Mouse (Mus musculus) erythroid progenitor cell, adult 5-6 weeks (primary cell): ENCODE results near the gene Vps13d. TPM values are rescaled to one million over a fixed set of nuclear protein-coding genes. Genes with fewer than 3 reads are reported as not detected.

ENCODE experiments used
- ATAC-seq: replicated peaks from 2 replicates; pipeline ENCODE4 v1.8.0; 2016; ENCODE audit warnings: moderate number of reproducible peaks, mild to moderate bottlenecking, moderate TSS enrichment, inconsistent platforms; ENCODE audit not compliant: poor library complexity, low FRiP score, severe bottlenecking
- total RNA-seq, 2 experiments: library from RNA; stranded (forward) in 1 of 2; stranded (reverse) in 1 of 2; fragments of 150-400 nt in 1 of 2; fragments of 186-747, 209-891 nt in 1 of 2; gene quantifications; 2 replicates each; pipeline versions ENCODE4 v1.2.3 to v1.2.4; 2015 to 2017; ENCODE audit warnings: low replicate concordance in 2 of 2

Gene Vps13d
- total RNA-seq, 2 experiments from 2014 or later = 54.5 to 66.2 TPM

DNA sequence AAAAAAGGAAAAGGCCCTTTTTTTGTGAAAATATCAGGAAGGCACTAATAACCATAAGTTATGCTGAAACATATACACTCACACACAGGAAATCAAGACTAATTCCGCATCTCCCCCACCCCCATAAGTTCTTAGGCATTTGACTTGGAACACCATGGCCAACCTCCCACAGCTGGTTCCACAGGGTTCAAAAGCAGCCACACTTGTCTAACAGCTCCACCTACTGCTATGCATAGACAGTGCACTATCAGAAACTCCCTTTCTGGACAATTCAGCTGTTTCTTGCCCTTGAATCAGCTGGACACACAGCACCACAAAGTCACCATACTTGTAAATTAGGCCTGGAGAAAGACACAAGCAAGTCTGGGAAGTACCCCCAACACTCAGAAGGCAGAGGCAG, 33.6 kb downstream of the Vps13d start:
- no peak for ATAC-seq

DNA sequence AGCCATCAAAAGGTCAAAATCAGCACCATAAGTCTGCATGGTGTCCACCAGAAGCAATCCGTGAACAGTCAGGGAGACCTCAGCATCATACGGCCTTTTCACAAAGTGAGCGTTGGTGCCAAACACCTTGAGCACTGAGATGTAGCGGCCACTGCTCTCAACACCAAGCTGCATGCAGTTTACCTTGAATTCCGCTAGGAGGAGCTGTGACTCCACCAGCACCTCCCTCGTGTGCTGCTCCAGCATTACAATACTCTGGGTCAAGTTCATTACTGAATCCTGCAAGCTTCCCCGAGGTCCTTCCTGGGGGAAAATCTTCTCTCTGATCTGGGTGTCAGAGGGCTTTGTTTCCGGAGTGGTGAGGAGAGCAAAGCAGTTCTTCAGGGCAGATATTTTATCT, 38.8 kb downstream of the Vps13d start:
- ATAC-seq = peak; percentile 83

DNA sequence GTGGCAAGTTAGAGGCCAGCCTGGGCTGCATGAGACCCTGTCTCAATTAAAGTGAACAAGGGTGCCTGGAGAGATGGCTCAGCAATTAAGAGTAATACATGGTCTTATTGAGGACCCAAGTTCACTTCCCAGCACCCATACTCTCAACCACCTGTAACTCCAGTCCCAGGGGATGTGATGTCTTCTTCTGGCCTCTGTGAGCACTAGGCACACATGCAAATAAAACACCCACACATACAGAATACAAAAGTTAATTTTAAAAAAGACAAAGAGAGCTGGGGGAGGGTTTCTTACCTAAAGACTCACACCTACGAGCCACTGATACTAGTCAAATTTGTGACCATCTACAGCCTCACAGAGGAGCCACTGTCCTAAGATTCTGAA, 43.7 kb downstream of the Vps13d start:
- no peak for ATAC-seq

DNA sequence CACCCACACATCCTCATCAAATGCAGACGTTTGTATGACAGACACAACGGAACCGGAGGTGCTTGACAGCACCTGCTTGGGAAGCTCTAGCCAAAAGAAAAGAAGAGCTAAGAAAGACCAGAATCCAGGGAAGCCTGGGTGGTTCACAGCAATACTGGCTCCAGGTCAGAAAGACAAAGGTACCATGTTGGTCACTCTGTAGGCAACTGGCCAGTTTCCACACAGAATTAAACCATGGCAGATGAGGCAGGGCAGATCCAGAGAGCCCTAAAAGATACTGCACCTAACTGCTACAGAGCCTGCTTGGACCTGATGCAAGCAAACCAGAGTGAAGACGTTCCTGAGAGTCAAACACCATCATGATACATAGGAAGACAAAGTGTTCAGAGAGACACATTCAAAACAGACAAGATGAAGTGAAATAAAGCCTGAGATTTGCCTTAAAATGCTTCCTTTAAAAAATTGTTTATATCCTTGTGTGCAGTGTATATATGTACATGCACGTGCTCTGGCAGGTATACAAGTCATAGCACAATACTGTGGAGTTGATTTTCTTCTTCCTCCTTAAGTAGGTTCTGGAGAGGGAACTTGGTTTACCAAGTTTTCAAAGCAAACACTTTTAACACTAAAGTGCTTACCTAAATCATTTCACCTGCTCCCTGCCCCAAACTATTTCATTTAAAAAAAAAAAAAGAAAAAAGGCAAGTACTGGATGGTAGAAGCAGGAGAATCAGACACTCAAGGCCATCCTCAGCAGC, 44.3 kb downstream of the Vps13d start:
- no peak for ATAC-seq

DNA sequence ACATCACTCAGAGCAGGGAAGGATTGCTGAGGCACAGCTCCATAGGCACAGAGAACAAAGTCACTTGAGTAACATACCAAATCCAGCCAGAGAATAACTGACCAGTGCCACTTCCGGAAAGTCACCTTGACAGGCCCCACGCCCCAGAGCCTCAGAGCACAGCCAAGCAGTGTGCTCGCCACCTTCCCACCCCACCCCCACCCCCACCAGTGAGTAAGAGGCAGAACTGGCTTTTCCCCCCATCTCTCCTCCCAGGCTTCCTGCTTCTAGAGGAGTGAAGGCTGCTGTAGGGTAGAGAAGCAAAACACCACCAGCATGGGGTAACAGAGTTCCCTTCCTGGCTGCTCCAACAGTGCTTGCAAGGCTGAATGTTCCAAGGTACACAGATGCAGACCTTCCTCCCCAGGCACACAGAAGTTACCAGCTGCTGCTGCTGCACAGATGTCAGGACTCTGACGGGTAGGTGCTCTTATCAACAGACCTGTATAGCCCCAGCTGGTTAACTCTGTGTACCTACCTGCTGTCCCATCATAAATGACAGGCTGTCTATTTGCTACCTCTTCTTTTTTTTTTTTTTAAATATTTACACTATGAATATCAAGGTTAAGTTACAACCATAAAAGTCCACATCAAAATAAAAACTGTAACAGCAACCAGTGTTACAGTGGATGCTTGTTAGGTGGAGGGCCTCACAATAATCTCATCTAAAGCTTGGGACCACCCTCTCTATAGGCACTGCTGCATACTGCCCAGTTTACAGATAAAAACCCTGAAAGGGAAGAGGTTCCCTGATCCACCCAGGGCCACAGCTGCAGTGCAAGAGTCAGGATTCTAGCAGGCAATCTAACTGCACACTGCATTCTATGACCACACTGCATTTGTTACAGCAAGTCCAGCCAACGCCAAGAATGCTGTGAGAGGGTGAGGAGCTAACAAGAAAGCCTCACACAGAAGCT, 47.5 kb downstream of the Vps13d start:
- ATAC-seq = no peak

DNA sequence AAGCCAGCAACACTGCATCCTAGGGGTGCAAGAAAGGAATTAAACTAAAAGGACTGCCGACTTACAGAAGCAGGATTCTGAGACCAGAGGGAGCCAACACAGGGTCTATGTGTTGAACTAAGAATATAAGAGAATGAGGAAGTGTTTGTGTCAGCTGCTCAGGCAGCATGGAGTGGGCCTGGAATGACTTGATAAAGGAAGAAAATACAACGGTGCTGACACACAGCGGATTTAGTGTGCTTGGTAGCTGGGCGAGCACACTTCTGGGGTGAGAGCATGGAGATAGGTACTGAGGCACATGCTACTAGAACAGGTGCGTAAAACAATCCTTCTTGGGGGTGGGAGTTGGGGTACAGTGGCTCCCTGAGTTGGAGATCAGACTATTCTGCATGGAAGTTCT, 51.3 kb downstream of the Vps13d start:
- ATAC-seq = no peak

DNA sequence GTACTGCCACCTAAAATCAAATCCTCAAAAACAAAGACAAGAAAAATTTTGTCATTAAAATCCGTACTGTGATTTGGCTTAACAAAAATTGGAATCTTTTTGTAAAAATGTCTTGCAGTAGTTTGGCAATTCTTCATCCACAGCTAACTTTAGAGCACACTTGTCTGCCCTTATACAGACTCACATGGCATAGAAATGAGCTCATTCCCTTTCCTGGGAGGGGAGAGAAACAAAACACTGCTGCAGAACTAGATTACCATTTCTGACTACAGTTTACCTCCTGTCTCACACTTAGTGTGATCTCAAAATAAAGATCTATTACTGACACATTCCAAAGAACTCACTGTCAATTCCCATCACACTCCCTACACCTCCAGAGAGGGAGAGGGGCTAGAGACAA, 58.1 kb downstream of the Vps13d start:
- ATAC-seq = no peak

DNA sequence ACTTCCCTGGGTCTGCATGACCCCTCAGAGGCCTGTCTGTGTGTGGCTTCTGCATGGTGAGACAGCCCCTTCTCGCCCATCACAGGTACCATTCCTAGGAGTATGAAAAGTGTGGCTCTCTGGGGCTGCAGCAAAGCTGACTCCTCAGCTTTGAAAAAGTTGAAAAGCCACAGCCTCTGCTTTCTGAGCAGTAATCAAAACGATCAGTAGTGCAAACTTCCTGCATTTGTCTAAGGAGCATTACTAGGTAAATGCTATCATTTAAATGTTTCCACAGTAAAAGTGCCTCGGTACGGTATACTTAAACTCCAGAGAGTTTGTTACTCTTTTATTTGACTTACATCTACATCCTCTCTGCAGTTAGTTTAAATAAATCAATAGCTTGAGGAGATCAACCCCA, 59.3 kb downstream of the Vps13d start:
- no peak for ATAC-seq

DNA sequence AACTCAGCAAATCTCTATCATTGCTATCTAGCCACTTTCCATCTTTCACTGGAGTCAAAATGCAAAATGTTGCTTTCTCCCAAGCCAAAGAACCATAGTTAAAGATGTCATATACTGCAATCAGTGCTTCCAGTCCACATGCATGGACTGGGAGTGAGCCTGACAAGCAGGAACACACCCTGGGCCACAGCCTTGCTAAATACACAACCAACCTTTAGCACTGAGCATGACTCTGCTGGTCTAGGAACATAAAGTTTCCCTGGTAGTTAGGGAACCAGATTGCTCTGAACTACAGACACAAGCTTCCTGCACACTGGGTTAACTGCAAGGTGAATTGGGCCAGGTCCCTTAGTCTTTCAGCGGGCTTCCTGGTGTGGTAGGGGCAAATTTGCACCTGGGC, 64.0 kb downstream of the Vps13d start:
- ATAC-seq = no peak

DNA sequence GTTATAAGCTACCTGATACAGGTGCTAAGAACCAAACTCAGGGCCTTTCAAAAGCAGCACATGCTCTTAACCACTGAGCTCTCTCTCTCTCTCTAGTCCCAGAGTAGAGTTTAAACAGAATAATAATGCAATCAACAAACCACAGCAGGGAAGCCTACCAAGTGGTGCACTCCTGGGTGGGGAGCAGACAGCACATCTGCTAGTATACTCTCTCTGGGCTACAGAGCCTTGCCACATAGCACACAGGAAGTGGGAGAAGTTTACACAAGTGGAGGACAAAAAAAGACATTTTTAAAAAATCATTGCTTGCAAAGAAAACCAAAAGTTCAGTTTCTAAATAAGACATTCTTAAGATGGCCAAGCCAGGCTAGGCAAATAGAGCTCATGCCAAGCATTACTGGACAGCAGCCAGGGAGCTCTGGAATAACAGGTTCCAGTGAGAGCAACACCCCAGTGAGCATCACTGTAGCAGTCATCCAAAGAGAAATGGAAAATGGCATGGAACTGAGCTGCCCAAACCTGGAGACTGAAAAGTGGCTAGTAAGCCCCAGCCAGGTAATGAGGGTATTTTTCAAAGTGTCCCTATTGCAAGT, 64.8 kb downstream of the Vps13d start:
- ATAC-seq = no peak

DNA sequence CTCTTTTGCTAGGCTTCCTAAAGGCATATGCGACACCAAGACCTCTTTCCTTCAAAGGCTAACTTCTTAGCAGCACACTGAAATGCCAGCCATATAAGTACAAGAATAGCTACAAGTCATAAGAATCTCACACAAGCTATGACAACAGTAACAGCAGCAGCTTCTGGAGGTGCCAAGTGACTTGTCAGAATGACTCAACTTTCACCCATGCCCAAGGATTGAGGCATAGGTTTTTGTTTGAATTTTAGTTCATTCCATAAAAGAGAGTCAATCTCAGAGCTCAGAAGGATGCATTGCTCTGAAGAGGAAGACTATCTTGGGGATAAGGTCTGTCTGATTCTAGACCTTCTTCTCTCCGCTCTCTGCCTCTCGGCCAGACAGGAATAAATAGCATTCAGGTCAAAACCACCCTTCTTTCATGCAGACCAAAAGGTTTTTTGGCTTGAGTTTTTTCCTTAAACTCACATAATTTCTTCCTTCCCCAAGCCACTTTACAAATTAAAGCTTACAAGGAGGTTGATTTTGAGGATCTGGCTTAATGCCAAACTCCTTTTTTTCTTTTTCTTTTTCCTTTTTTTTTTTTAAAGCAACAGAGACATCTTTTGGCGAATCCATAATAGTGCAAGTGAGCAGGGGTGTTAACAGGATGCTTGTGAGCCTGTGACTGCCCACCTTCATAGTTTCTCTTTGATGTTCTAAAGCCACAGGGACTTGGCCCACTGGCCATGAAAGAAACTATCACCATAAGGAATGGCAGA, 69.2 kb downstream of the Vps13d start:
- no peak for ATAC-seq

DNA sequence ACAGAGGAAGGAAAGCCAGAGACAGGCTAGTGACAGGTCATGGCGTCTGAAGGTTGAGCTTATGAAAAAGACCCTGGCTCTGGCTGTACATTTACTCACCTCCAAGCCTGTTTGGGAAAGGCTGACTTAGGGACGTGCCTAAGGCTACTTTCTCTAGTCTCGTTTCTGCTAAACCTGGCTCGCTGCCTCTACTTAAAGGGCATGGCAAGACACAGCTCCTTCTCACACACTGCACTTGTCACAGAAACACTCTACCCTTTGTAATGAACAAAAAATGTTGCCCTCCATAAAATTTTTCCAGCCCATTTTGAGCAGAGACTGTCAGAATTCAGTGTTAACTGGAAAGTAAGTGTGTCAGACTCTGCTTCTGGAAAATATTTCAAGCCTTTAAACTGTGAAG, 70.4 kb downstream of the Vps13d start:
- ATAC-seq = no peak

DNA sequence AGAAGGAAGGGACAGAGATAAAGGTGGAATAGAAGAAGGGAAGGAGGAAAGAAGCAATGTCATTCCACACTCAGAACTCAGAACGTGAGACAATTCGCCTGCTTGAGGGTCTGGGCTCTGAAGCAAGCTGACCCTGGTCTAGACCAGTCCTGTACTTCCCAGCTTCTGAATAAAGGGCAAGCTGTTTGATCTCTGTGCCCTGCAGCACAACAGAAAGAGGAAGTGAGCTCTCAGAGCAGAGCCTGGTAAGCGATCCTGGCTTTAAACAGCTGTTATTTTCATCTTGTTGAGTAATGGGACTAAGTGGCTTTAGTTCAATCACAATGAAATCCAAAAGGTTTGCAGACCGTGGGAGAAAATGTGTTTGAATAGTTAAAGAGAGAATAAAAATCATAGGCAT, 83.2 kb downstream of the Vps13d start:
- ATAC-seq = no peak

DNA sequence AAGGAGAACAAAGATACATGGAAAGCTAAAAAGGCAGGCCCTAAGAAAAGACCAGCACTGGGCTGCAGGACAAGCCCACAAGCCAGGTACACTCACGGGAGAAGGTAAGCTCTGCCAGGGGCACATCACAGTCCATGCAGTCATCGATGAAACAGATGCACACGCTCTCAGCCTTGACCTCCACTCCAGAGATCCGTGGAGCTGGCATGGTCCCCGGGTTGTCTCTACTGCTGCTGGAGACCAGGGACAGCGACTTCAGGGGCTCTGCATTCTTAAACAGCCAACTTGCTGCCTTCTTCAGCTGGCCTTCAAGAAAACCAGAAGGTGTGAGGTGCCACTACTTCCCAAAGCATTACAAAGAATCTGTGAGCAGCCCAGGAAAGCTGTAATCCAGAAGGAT, 84.1 kb downstream of the Vps13d start:
- no peak for ATAC-seq

DNA sequence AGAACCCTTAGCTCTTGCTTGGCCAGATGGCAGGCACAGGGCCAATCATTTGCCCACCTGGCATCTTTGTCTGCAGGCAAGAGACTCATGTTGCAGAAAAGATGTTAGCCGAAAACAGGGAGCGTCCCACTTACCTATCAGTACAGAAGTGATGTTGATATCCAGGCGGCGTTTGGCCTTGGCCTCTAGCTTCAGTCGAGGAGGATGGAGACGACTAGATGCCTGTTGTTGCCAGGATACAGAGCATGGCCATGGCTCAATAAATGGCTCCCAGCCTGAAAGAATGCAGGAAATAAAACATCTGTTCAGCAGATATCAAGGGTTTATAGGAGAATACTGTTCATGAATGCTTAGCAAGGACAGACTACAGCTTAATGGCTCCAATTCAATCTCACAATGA, 88.0 kb downstream of the Vps13d start:
- ATAC-seq = no peak

DNA sequence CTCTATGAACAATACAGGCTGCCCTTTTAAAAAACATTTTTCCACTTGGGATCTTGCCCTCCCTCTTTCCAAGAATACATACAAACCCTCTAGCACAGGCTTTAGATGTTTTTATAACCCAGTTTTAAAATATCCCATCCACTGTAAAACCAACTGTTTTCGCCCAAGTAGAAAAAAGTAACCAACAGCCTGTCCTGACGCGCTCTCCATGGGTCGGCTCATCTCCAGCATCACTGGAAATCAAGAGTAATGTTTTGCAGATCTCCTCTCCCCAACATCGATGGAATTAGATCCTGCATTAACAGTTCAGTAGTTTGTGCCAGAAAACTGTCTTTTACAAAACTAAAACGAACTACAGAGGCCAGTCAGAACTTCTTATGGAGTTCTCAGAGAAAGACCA, 89.5 kb downstream of the Vps13d start:
- ATAC-seq = no peak

DNA sequence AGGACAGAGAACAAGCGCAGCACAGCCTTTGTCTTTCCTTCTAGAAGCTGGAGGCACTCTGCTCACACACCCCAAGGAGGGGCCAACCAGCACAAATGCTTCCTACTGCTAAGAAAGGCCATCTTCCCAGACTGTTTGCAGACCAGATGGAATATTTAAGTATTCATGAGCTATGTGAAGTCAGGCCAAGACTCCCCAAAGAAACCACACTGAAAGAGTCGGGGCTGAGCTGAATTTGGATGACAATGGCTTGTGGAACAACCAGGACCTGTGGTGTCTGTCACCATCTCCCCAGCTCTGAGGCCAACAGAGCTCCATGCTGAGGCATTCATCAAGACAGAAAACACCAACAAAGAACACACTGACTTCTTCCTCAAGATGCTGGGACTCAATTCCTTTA, 89.9 kb downstream of the Vps13d start:
- ATAC-seq = no peak

DNA sequence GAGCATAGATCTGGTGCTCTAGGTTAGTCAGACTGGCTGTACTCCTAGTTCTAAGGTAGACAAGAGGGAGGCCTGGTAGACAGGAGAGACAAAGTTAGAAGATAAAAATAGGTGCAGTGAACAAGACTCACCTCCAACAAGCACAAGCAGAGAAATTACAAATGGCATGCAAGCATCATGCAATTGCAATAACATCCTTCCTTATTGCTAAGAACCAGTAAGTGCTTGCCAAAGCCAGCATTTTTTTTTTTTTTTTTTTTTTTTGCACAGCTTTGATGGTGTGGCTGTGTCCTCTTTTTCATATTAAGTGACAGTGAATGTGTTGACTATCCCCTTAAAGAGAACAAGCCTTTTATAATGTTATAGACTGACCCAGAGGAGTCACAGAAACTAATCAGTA, 91.2 kb downstream of the Vps13d start:
- no peak for ATAC-seq

DNA sequence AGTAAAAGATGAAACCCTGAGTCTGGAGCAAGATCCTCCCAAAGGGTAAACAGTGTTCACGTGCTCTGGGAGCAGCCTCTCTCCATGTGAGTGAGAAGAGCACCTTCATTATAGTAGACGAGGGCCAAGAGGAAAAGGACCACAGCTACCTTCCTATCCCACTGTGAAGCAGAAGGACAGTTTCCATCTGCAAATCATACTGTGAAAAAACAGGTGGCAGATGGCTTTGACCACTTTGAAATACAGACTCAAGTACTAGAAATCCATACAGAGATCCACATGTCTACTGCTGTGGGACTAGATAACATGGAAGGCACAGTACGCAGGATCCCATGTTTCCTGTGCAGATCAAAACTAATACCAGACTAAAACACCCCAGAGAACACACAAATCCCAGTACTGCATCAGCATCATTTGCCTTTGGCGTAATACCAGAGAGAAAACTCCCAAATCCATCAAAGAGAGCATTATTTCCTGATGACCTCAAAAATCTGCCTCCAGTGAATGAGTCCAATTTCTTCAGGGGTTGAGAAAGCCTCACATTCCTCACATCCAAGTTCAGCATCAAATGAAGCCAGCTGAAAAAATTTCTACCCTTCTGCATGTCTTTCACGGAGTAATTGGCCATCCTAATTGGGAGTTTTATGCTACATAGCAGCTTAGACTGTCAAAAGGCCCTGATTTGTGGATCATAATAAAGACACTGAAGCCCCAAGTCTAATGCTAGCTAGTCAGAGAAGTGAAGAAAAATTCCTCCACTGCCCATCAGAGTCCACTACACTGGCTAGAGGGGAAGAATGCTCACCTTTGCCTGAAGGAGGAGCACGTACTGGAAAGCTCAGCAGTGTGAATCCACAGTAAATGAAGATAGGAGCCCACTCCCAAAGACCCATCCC, 92.7 kb downstream of the Vps13d start:
- no peak for ATAC-seq
